Mouse (Mus musculus): ENCODE data around the gene Ccl2. TPM values are rescaled to one million over a fixed set of nuclear protein-coding genes. Genes with fewer than 3 reads are reported as not detected.

Gene Ccl2
- total RNA-seq, 2 experiments from 2014 or later = not detected

DNA sequence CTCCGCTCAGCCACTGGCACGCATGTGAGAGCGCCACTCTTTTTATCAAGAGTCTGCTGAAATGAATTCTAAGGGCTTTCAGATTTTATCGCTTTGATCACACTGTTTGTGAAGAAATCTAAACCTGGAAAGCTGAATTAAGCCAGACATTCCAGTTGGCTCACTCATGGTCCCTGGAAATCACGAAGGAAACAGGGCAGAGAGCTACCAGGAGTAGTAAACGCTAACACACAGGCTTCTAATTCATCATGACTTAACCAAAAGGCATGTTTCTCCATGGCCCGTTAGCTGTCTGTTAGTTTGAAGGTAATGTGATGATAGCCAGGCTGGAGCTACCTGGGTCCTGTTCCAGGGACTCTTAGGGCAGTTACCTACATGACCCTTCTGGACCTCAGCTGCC is 925 bp upstream of the Ccl2 start:
- no peak for DNase-seq (ENCODE audit: low spot score in 2 of 2)

DNA sequence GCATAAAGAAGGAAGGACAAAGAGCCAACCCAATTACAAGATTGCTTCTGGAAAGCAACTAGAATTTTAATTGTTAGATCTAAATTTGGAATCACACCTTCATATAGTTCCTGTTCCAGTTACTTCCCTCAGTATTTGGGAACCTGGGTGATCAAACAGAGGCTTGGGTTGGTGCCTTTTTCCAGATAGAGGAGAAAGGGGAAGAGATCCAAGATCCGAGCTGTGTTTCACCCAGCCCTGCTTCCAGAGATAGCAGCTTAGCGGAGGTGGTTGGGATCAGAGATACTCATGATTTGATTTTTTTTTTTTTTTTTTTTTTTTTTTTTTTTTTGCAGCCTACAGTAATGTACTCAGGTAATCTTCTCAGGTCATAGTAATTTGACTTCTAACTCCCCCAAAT is 486 bp downstream of the Ccl2 start:
- no peak for DNase-seq (ENCODE audit: low spot score in 2 of 2)

DNA sequence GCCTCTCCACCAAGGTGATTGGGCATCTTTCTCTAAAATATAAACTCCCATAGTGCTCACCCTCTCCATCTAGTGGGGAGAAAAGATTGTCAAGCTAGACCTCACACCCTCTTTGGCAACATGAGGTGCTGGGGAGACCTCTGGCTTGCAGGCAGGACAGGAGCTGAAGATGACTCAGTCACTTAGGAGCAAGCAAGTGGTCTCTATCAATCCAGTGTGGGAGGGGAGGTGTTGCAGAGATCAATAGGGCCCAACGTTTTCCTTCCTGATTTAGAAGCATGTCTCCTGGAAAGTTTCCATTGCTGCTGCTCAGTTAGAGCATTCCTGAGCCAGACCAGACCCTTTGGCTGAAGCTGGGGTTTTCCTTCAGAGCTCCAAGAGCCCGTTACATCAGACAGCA is 3.2 kb downstream of the Ccl2 start, which contains the start of gene Gm17268:
TSS of gene Gm17268 (minus strand) at position 28 of the 400 bp plus-strand sequence.
- no peak for DNase-seq (ENCODE audit: low spot score in 2 of 2)

DNA sequence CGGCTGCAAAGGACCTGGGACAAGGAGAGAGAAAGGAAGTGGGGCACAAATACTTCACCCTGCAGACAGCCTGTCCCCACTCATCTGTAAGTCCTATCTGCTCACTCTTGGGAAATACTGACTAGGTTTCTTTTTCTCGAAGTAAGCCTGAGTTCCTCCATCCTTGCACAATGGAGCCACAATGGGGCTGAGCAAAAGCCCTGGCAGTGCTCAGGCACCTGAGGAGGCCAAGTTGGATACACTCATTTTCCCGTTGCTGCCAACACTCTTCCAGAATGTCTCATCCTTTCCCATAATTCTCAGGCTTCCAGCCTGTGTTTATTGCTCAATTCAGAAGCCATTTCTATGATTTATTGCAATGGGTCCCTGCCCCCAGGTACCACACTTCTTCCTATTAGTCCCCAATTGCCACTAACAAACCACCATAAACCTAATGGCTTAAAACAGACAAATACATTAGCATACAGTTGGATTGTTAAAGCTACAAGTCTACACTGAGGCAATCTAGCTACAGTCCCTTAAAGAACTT is 3.8 kb downstream of the Ccl2 start:
- no peak for DNase-seq (ENCODE audit: low spot score in 2 of 2)

DNA sequence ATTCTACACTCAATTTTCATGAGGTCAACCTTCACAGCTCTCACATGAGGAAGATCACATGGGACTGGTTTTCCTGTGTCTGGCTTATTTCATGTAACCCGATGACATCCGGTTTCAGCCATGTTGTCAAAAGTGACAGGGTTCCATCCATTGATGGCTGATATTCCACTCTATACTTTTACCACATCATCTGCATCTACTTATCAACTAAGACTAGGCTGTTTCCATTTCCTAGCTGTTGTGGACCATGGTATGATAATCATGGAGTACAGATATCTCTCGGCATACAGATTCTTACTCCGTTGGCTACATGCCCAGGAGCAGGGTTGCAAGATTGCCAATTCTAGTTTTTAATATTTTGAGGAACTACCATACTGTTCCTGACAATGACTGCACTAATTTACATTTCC is 6.3 kb downstream of the Ccl2 start:
- DNase-seq (ENCODE audit: low spot score in 2 of 2) = no peak

DNA sequence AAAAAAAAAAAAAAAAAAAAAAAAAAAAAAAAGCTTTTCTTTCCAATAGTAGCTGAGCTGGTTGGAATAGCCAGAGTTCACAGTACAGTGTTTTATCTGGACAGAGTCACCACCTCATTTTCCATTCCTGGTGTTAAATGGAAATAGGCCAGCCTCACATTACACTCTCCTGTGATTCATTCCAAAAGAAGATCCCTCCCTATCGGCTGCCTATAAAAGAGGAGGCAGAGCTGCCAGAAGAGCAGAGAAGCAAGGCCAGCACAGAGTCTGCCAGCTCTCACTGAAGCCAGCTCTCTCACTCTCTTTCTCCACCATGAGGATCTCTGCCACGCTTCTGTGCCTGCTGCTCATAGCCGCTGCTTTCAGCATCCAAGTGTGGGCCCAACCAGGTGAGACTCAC is 10.1 kb downstream of the Ccl2 start, which contains the start of gene Ccl7:
TSS of gene Ccl7 (plus strand) at position 242 of the 400 bp plus-strand sequence.
- DNase-seq (ENCODE audit: low spot score in 2 of 2) = peak in 1 of 2 experiments; percentile 30

DNA sequence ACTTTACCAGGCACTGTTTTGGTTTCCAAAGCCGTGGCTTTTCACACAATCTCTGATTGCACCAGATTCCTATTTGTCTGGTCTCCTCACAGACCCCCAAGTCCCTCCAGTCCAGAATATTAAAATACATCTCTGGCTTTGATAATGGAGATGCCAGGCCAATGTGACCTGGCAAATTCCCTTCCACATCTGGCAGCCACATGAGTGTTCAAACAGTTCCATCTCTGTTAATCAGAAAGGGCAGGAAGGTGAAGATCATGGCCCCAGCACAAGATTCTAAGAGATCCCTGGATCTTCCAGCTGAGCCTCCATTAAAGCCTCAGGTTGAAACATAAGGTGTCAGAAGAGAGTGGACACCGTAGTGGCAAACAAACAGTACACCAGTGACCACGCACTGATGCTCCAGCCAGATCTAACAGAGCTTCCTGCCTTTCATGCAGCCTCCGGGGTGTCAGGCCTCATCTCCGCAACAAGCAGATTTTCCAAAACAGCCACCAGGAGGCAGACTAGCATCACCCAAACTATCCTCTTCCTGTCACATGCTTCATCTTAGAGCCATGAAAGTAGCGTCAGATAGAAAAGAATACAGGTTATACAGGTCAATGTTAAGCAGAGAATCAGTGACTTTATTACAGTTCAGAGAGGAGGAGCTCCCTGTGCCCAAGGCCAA is 12.5 kb downstream of the Ccl2 start:
- DNase-seq (ENCODE audit: low spot score in 2 of 2) = peak; percentile 29 to 49

DNA sequence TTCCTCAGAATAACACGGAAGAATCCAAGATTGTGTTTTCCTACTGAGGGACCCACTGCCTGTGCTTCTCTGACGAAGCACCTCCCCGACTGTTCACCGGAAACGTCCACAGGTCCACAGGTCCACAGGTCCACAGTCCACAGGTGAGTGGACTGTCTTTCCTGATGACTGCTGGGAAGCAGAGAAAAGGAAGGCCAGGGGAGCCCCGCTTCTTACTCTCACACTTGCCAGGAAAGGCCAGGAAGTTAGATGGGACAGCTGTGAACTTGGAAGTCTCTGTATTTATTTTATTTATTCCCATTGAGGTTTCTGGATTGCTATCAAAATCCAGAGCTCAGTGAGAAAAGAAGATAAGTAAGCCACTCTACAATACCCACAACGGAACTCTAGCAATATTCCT is 18.5 kb downstream of the Ccl2 start:
- DNase-seq (ENCODE audit: low spot score in 2 of 2) = no peak

DNA sequence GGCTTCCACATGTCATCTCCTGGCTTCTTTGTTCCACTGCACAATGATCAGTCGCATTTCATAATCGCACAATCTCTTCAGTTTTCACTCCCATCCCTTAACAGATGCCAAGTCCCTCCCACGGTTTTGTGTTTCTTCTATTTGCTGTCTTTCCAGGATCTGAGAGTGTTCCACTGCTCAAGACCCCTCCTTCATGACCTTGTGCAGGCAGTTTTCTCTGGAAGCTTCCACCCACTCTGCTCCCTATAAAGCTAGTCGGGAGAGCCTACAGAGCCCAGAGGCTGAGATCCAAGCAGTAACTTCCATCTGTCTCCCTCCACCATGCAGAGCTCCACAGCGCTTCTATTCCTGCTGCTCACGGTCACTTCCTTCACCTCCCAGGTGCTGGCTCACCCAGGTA is 22.3 kb downstream of the Ccl2 start, which contains the start of gene Ccl11:
TSS of gene Ccl11 (plus strand) at position 178 of the 400 bp plus-strand sequence.
- peak in 1 of 2 experiments; percentile 26 for DNase-seq (ENCODE audit: low spot score in 2 of 2)

DNA sequence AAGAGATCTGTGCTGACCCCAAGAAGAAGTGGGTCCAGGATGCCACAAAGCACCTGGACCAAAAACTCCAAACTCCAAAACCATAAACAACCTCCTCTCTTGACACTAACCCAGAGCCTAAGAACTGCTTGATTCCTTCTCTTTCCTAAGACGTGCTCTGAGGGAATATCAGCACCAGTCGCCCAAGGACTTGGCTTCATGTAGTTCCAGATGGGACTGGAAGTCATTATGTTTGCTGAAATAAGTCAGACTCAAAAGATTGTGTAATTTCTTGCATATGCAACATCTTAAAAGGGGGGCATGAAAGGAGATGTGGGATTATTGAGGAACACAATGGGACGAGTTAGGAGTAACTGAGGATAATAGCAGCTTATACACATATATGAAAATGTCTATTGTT is 26.9 kb downstream of the Ccl2 start:
- peak in 1 of 2 experiments; percentile 11 for DNase-seq (ENCODE audit: low spot score in 2 of 2)

DNA sequence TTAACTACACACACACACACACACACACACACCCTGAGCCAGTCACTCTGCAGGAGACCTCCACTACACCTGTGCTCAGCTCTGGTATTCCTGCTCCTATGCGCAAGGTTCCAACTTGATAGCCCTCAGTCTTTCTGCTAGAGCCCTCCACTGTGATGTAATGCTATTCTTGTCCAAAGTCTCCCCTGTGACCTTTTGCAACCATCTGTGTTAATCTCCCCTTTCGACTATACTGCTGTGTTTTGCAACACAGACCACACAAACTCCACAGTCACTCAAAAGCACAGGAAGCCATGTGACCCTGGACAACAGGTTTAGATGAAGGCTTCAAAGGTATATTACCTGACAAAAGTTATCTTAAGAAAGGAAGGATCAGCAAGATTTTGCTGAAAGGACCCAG is 28.1 kb downstream of the Ccl2 start:
- no peak for DNase-seq (ENCODE audit: low spot score in 2 of 2)

DNA sequence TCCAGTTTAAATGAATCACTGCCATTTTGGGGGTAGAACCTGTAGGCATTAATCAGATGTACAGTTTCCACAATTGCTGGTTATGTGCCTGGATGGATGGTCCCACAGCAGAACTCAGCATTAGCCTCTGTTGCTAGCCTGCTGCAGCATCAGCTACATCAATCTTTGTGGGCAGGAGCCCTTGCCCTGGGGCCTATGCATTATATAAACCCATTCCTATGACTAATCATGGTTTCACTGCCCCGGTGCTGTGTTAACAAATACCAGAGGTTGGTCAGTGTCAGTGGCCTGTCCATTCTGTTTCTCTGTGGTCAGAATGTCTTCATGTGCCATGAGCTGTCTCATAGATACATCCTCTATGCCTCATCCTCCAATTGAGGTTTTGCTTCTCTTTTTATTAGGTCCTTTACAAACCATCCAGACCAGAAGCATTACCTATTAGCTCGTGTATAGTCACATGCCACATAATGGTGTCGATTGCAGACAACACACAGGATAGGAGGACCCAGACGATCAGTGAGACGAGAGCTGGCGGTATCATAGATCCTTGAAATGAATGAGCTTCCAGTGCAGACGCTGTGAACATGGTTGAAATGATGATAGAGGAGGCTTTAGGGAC is 31.7 kb downstream of the Ccl2 start:
- no peak for DNase-seq (ENCODE audit: low spot score in 2 of 2)

DNA sequence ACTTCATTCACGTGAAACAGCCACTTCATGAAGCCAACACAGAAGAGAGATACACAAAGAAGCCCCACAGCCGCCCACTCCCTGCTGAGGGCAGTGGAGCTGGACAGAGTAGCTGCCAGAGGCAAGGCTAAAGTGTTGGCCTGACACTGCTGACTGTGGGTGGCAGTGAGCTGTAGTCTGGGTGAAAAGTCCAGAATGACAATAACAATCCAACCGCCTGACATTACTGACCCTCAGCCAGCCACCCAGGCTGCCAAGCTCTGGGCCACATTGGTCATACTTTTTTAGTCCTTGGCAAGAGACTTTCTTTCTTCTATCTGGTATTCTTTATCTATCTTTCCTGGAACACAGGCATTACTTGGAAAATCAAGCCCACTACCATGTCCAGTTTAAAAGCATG is 35.7 kb downstream of the Ccl2 start:
- DNase-seq (ENCODE audit: low spot score in 2 of 2) = no peak

DNA sequence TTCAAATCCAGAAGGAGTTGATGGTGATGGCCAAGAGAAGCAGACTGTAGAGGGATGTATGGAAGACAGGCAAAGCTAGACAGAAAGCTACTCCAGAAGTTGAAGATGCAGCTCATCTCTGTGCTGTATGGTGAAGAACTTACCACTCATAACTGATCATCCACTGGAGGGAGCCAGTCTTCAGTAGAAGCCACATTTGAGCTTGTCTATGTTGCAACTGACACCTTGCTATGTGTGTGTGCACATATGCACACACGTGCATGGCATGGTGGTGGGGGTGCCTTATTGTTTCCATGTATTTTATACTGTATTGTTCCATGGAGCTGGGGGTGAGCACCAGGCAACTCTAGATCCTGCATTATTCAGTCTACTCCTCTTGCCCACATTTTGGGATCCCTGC is 37.0 kb downstream of the Ccl2 start:
- DNase-seq (ENCODE audit: low spot score in 2 of 2) = no peak

DNA sequence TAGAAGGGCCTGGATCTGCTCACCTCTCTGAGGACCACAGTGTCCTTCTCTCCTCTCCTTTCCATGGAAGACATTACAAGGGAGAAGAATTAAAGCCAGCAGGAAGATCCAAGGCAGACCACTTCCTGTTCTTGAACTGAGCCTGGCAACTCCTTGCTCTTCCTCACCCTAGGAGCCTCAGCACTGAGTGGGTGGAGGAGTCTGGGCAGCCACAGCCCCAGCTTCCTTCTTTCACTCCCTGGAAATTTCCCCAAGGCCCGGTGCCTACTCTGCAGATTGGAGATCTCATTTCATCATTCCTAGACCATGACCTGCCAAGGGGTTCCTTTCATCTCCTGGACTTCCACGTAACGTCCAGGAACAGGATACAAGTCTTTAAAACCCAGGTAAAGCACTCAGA is 37.6 kb downstream of the Ccl2 start:
- no peak for DNase-seq (ENCODE audit: low spot score in 2 of 2)

DNA sequence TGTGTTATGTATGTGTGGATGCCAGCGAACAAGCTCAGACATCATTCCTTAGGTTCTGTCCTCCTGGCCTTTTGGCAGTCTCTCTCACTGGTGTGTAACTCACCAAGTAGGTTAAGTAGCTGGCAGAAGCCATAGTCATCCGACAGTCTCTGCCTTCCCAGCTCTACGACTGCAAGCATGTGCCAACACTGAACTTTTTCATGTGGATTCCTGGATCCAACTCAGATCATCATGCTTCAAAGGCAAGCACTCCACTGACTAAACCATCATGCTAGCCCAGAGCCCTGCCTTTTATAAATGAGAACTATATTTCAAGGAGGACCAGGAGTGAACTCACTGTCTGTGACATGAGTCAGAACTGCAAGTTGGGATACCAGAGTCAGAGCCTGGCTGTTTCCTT is 38.3 kb downstream of the Ccl2 start:
- no peak for DNase-seq (ENCODE audit: low spot score in 2 of 2)

DNA sequence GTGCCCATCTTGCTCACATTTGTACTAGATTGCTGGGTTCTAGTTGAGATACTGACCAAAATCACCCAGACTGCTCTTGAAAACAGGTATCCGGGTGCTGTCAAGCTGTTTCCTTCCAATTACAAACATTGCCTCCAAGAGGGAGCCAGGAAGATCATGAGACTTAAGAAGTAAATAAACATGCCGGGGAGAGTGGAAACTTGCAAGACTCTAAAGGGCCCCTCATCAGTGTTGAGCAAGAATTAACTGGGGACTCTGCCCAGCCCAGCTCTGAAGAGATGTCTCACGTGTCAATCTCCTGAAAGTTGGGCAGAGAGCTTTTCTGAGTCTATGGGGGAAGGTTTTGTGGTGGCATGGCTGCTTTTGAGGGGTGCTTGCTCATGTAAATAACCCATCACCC is 41.7 kb downstream of the Ccl2 start:
- no peak for DNase-seq (ENCODE audit: low spot score in 2 of 2)

DNA sequence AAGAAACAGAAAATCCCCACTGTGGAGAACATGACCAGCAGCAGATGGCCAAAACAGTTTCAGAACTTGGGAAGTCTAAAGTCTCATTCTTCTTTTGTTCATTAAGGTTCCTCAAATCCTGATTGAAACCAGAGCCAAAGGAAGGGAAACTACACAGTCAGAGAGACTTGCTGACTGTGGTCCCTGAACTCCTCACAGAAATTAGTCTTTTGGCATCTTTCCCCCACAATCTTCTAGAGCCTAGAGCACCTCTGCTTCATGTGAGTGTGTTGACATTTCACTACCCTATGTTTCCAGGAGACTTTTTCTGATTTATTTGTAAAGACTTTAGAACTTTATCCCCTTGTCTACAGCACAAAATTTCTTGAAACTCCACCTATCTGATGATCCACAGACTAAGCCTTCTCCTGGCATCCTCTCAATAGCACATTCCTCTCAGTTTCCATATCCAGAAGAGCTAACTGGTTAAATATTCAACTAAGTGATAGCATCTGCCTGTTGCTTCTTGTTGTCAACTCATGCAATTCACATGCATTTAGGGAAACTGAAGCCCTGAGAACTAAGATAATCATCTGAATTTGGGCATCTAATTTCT is 42.9 kb downstream of the Ccl2 start:
- DNase-seq (ENCODE audit: low spot score in 2 of 2) = no peak

DNA sequence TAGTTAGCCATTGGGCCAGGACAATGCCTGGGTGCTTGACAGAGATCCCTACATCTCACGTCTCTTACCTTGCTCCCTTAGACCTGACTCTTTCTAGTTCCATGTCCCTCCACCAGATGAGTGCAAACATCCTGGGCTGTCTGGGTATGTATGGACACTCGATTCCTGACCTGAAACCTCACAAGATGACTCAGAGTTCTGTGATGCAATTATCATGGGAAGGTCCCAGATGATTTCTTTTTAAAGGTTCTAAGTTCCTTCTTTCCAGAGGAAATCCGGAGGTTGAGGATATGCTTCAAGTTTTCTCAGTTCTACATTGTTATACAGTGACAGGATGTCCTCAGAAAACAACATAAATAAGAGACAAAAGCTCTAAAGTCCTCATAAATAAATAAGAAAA is 45.5 kb downstream of the Ccl2 start:
- DNase-seq (ENCODE audit: low spot score in 2 of 2) = no peak

DNA sequence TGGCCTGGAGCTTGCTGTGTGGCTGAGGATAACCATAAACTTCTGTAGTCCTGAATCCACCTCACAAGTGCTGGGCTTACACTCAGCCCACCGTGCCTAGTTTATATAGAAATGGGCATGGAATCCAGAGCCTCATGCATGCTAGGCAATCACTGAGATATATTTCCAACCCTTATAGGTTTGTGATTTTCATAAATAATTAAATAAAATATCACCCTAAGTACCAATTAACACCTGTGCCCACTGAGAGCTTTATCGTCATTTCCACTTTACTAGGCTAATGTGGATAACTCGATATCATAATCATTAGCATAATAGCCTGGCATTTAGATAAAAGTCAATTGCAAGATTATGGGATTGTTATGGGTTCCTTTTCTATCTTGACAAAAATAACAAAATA is 49.0 kb downstream of the Ccl2 start:
- no peak for DNase-seq (ENCODE audit: low spot score in 2 of 2)

Measured in layer of hippocampus, postnatal 14 days (tissue).